Mouse (Mus musculus): ENCODE results near the gene Ano2. TPM values are rescaled to one million over a fixed set of nuclear protein-coding genes. Genes with fewer than 3 reads are reported as not detected.

The Ano2 gene
- polyA plus RNA-seq, 1 experiment from 2014 or later: 0.27 TPM

DNA sequence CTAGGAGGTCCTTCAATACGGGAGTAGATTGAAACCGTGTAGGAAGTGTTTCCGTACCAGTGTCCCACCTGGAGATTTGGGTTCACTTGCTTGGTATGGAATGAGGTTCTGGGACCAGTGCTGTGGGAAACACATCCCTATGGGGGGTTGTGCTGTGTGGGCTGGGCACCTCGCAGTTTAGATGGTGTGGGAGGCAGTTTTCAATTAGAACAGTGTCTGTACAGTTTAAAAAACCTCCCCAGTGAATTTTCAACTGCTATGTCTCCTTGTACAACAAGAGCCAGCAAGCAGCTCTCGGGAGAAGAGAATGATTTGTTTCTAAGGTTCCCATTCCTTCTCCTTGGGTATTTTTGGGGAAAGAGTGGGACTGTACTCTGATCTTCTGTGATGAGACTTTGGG lies 86.1 kb downstream of the Ano2 start:
- no peaks in the 10 kb centered on the region for H3K9me3 ChIP-seq (replicated peaks; ENCODE audit: control insufficient read depth, low read length)
- WGBS: 79% methylated on average over 5 of the region's 5 CpGs
- ATAC-seq (ENCODE audit: insufficient read depth, low FRiP score): no peak
- H3K4me1 ChIP-seq (ENCODE audit: control insufficient read depth, insufficient read depth, low read length): no peaks in the 10 kb centered on the region
- no peak overlapping the region for H3K27ac ChIP-seq (ENCODE audit: low read length)
- no peaks in the 10 kb centered on the region for H3K27me3 ChIP-seq (ENCODE audit: control insufficient read depth, insufficient read depth, low read length)
- no peak overlapping the region for H3K4me3 ChIP-seq (replicated peaks; ENCODE audit: low read length)
- no peak overlapping the region for H3K9ac ChIP-seq (ENCODE audit: low read length)
- H3K4me2 ChIP-seq (ENCODE audit: low read depth, low read length): no peak overlapping the region
- no peaks in the 10 kb centered on the region for H3K36me3 ChIP-seq (ENCODE audit: control insufficient read depth, insufficient read depth, low read length)

- Histone ChIP-seq H3K27me3 (ENCODE audit: control insufficient read depth, insufficient read depth, low read length) (no peaks in the 10 kb centered on the region), H3K27ac (ENCODE audit: low read length) (no peak overlapping the region), H3K4me3 (replicated peaks; ENCODE audit: low read length) (no peak overlapping the region), H3K4me2 (ENCODE audit: low read depth, low read length) (no peak overlapping the region), H3K4me1 (ENCODE audit: control insufficient read depth, insufficient read depth, low read length) (no peaks in the 10 kb centered on the region), H3K9me3 (replicated peaks; ENCODE audit: control insufficient read depth, low read length) (no peaks in the 10 kb centered on the region), H3K36me3 (ENCODE audit: control insufficient read depth, insufficient read depth, low read length) (no peaks in the 10 kb centered on the region), H3K9ac (ENCODE audit: low read length) (no peak overlapping the region)
- no peak for ATAC-seq (ENCODE audit: insufficient read depth, low FRiP score)
- WGBS: 44% methylated on average over 8 of the region's 8 CpGs
Measured at GRCm38 (mm10) chr6:125802954-125803353, 112.7 kb downstream of the Ano2 start.

GRCm38 (mm10) chr6:125803364-125804011 lies 113.3 kb downstream of the Ano2 start:
- Histone ChIP-seq H3K4me2 (ENCODE audit: low read depth, low read length) (no peak overlapping the region), H3K4me3 (replicated peaks; ENCODE audit: low read length) (no peak overlapping the region), H3K27me3 (ENCODE audit: control insufficient read depth, insufficient read depth, low read length) (no peaks in the 10 kb centered on the region), H3K9me3 (replicated peaks; ENCODE audit: control insufficient read depth, low read length) (no peaks in the 10 kb centered on the region), H3K36me3 (ENCODE audit: control insufficient read depth, insufficient read depth, low read length) (no peaks in the 10 kb centered on the region), H3K27ac (ENCODE audit: low read length) (no peak overlapping the region), H3K4me1 (ENCODE audit: control insufficient read depth, insufficient read depth, low read length) (no peaks in the 10 kb centered on the region), H3K9ac (ENCODE audit: low read length) (no peak overlapping the region)
- 30% methylated on average over 20 of the region's 20 CpGs for WGBS
- no peak for ATAC-seq (ENCODE audit: insufficient read depth, low FRiP score)

GRCm38 (mm10) chr6:125808996-125809649 lies 118.9 kb downstream of the Ano2 start:
- WGBS: 63% methylated on average over 9 of the region's 9 CpGs
- H3K4me2 ChIP-seq (ENCODE audit: low read depth, low read length): no peak overlapping the region

GRCm38 (mm10) chr6:125811395-125811794 lies 121.2 kb downstream of the Ano2 start:
- H3K4me1 ChIP-seq (ENCODE audit: control insufficient read depth, insufficient read depth, low read length): no peaks in the 10 kb centered on the region
- H3K4me2 ChIP-seq (ENCODE audit: low read depth, low read length): no peak overlapping the region
- 5% methylated on average over 2 of the region's 2 CpGs for WGBS
- H3K27me3 ChIP-seq (ENCODE audit: control insufficient read depth, insufficient read depth, low read length): no peaks in the 10 kb centered on the region
- H3K9me3 ChIP-seq (replicated peaks; ENCODE audit: control insufficient read depth, low read length): no peaks in the 10 kb centered on the region
- H3K9ac ChIP-seq (ENCODE audit: low read length): no peak overlapping the region
- H3K4me3 ChIP-seq (replicated peaks; ENCODE audit: low read length): no peak overlapping the region
- no peaks in the 10 kb centered on the region for H3K36me3 ChIP-seq (ENCODE audit: control insufficient read depth, insufficient read depth, low read length)
- no peak overlapping the region for H3K27ac ChIP-seq (ENCODE audit: low read length)
- no peak for ATAC-seq (ENCODE audit: insufficient read depth, low FRiP score)

More at GRCm38 (mm10) chr6:125808996-125809649, 118.9 kb downstream of the Ano2 start:
- H3K9me3 ChIP-seq (replicated peaks; ENCODE audit: control insufficient read depth, low read length): no peaks in the 10 kb centered on the region
- H3K36me3 ChIP-seq (ENCODE audit: control insufficient read depth, insufficient read depth, low read length): no peaks in the 10 kb centered on the region
- H3K4me1 ChIP-seq (ENCODE audit: control insufficient read depth, insufficient read depth, low read length): no peaks in the 10 kb centered on the region
- ATAC-seq (ENCODE audit: insufficient read depth, low FRiP score): no peak
- H3K27me3 ChIP-seq (ENCODE audit: control insufficient read depth, insufficient read depth, low read length): no peaks in the 10 kb centered on the region
- no peak overlapping the region for H3K27ac ChIP-seq (ENCODE audit: low read length)
- no peak overlapping the region for H3K9ac ChIP-seq (ENCODE audit: low read length)
- H3K4me3 ChIP-seq (replicated peaks; ENCODE audit: low read length): no peak overlapping the region

GRCm38 (mm10) chr6:125838121-125838520 lies 147.9 kb downstream of the Ano2 start:
- no peak for ATAC-seq (ENCODE audit: insufficient read depth, low FRiP score)
- 37% methylated on average over 4 of the region's 4 CpGs for WGBS
- no peaks in the 10 kb centered on the region for H3K27me3 ChIP-seq (ENCODE audit: control insufficient read depth, insufficient read depth, low read length)

GRCm38 (mm10) chr6:125841284-125841683 lies 151.1 kb downstream of the Ano2 start:
- Histone ChIP-seq H3K36me3 (ENCODE audit: control insufficient read depth, insufficient read depth, low read length) (no peaks in the 10 kb centered on the region), H3K27ac (ENCODE audit: low read length) (no peak overlapping the region), H3K27me3 (ENCODE audit: control insufficient read depth, insufficient read depth, low read length) (no peaks in the 10 kb centered on the region), H3K9me3 (replicated peaks; ENCODE audit: control insufficient read depth, low read length) (0 out of 2 replicates have a peak, but pooled peaks cover 3% of the 10 kb centered on the region), H3K4me2 (ENCODE audit: low read depth, low read length) (no peak overlapping the region), H3K4me1 (ENCODE audit: control insufficient read depth, insufficient read depth, low read length) (no peaks in the 10 kb centered on the region), H3K4me3 (replicated peaks; ENCODE audit: low read length) (no peak overlapping the region), H3K9ac (ENCODE audit: low read length) (no peak overlapping the region)
- WGBS: 64% methylated on average over 3 of the region's 3 CpGs
- ATAC-seq (ENCODE audit: insufficient read depth, low FRiP score): no peak

More at GRCm38 (mm10) chr6:125838121-125838520, 147.9 kb downstream of the Ano2 start:
- Histone ChIP-seq H3K4me3 (replicated peaks; ENCODE audit: low read length) (no peak overlapping the region), H3K4me2 (ENCODE audit: low read depth, low read length) (no peak overlapping the region), H3K9ac (ENCODE audit: low read length) (no peak overlapping the region), H3K36me3 (ENCODE audit: control insufficient read depth, insufficient read depth, low read length) (no peaks in the 10 kb centered on the region), H3K4me1 (ENCODE audit: control insufficient read depth, insufficient read depth, low read length) (no peaks in the 10 kb centered on the region), H3K27ac (ENCODE audit: low read length) (no peak overlapping the region), H3K9me3 (replicated peaks; ENCODE audit: control insufficient read depth, low read length) (no peaks in the 10 kb centered on the region)

GRCm38 (mm10) chr6:125851196-125851595 lies 161.0 kb downstream of the Ano2 start:
- 70% methylated on average over 4 of the region's 4 CpGs for WGBS
- Histone ChIP-seq H3K4me1 (ENCODE audit: control insufficient read depth, insufficient read depth, low read length) (no peaks in the 10 kb centered on the region), H3K4me3 (replicated peaks; ENCODE audit: low read length) (no peak overlapping the region), H3K36me3 (ENCODE audit: control insufficient read depth, insufficient read depth, low read length) (no peaks in the 10 kb centered on the region), H3K9ac (ENCODE audit: low read length) (no peak overlapping the region), H3K9me3 (replicated peaks; ENCODE audit: control insufficient read depth, low read length) (no peaks in the 10 kb centered on the region), H3K4me2 (ENCODE audit: low read depth, low read length) (no peak overlapping the region), H3K27me3 (ENCODE audit: control insufficient read depth, insufficient read depth, low read length) (no peaks in the 10 kb centered on the region), H3K27ac (ENCODE audit: low read length) (no peak overlapping the region)
- no peak for ATAC-seq (ENCODE audit: insufficient read depth, low FRiP score)

GRCm38 (mm10) chr6:125858294-125858693 lies 168.1 kb downstream of the Ano2 start:
- H3K27me3 ChIP-seq (ENCODE audit: control insufficient read depth, insufficient read depth, low read length): no peaks in the 10 kb centered on the region
- 41% methylated on average over 1 of the region's 1 CpGs for WGBS
- H3K9ac ChIP-seq (ENCODE audit: low read length): no peak overlapping the region
- ATAC-seq (ENCODE audit: insufficient read depth, low FRiP score): no peak
- H3K4me2 ChIP-seq (ENCODE audit: low read depth, low read length): no peak overlapping the region
- H3K4me1 ChIP-seq (ENCODE audit: control insufficient read depth, insufficient read depth, low read length): no peaks in the 10 kb centered on the region
- no peaks in the 10 kb centered on the region for H3K9me3 ChIP-seq (replicated peaks; ENCODE audit: control insufficient read depth, low read length)
- no peak overlapping the region for H3K4me3 ChIP-seq (replicated peaks; ENCODE audit: low read length)
- no peaks in the 10 kb centered on the region for H3K36me3 ChIP-seq (ENCODE audit: control insufficient read depth, insufficient read depth, low read length)
- no peak overlapping the region for H3K27ac ChIP-seq (ENCODE audit: low read length)

Data from stomach, embryonic 16.5 days (tissue).